Mouse (Mus musculus) liver, adult 2 months (tissue): ENCODE measurements at regions not wholly inside any gene's neighbourhood (a gene's known extent, or its start where the extent isn't known, plus 50 kb on each side); places are given as distances from the start of the nearest gene placed in this dataset.

Source experiments
- CTCF ChIP-seq: fragments of 200-500 bp; IDR thresholded peaks from 2 replicates; pipeline ENCODE4 v1.5.1; 2011; ENCODE audit warnings: low read depth, low read length, control low read depth
- POLR2A ChIP-seq: fragments of 200-500 bp; IDR thresholded peaks from 2 replicates; pipeline ENCODE4 v1.6.1; 2011; ENCODE audit warnings: low read length, control low read depth; ENCODE audit not compliant: insufficient read depth; ENCODE audit errors: extremely low read depth

DNA sequence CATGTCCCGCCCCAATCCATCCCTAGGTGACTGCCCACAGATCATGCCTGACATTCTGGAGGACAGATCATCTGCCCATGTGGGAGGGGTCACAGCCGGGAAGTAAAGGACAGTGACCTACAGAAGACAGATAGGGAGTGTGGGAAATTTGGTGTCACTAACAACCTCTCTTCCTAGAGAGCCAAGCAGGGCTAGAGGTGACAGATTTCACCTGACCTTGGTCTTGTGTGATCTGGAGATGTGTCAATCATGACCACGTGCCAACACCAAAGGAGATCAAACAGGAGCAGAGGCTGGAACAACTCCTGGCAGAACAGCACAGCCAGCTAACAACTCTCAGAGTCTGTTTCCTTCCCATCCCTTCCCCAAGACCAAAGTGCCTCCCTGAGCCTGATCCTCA lies 85.0 kb downstream of the Rplp1 start:
- TF ChIP-seq CTCF = no peak
- TF ChIP-seq POLR2A = no peak
